Mouse (Mus musculus): Measurements from ENCODE around the gene Cutal. TPM values are rescaled to one million over a fixed set of nuclear protein-coding genes. Genes with fewer than 3 reads are reported as not detected.
A peak's percentile ranks its signal among the peaks of the same experiment; 100 is the strongest.

Gene Cutal
- total and polyA plus RNA-seq, 2 experiments from 2014 or later: 0.72 TPM; not detected in 1

- Histone ChIP-seq H3K9ac (replicated peaks; ENCODE audit: low read length, poor library complexity, severe bottlenecking) (no peak overlapping the region), H3K27ac (ENCODE audit: low read depth, low read length) (no peak overlapping the region), H3K4me1 (ENCODE audit: insufficient read depth, low read length) (peaks cover 3% of the 10 kb centered on the region; the same call in 1 of the 2 replicates), H3K36me3 (ENCODE audit: insufficient read depth, low read length) (no peaks in the 10 kb centered on the region), H3K4me2 (ENCODE audit: low read depth, low read length, poor library complexity, severe bottlenecking) (peak overlapping the region; percentile 97), H3K4me3 (ENCODE audit: low read depth, low read length) (peak overlapping the region; percentile 54; the same call in 1 of the 2 replicates), H3K27me3 (ENCODE audit: insufficient read depth, low read length) (0 out of 2 replicates have a peak, but pooled peaks cover 6% of the 10 kb centered on the region), H3K9me3 (ENCODE audit: low read length) (no peaks in the 10 kb centered on the region)
- ATAC-seq (ENCODE audit: low FRiP score): no peak
- WGBS: 12% methylated on average over 2 of the region's 2 CpGs
- DNase-seq (ENCODE audit: low spot score): no peak
- TF ChIP-seq CTCF (IDR thresholded peaks at IDR 0.05): no peak
Observed at GRCm38 (mm10) chr2:34914823-34915082, 40.6 kb downstream of the Cutal start.

DNA sequence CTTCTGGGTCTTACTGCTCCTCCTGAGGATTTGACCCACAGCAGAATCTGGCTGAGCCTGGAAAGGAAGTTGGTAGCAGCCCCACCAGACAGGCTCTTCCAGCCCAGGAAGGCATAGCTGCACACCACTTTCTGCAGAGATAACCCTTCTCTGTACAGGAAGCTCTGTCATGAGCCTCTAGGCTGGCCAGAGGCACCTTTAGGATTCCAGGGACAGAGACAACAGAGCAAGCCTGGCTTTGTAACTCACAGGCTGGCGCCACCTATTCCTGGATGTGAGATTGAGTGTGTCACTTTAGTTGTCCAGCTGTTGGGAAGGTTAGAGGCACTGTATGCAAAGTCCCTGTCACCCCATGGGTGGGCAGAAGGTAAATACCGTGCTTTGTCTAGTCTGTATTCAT, 40.9 kb downstream of the Cutal start:
- no peaks in the 10 kb centered on the region for H3K9me3 ChIP-seq (ENCODE audit: low read length)
- H3K36me3 ChIP-seq (ENCODE audit: insufficient read depth, low read length): no peaks in the 10 kb centered on the region
- H3K4me1 ChIP-seq (ENCODE audit: insufficient read depth, low read length): peaks cover 3% of the 10 kb centered on the region; the same call in 1 of the 2 replicates
- H3K4me3 ChIP-seq (ENCODE audit: low read depth, low read length): no peak overlapping the region
- H3K4me2 ChIP-seq (ENCODE audit: low read depth, low read length, poor library complexity, severe bottlenecking): peak overlapping the region; percentile 97; the same call in 1 of the 2 replicates
- H3K27ac ChIP-seq (ENCODE audit: low read depth, low read length): no peak overlapping the region
- no peak for ATAC-seq (ENCODE audit: low FRiP score)
- H3K9ac ChIP-seq (replicated peaks; ENCODE audit: low read length, poor library complexity, severe bottlenecking): no peak overlapping the region
- 0 out of 2 replicates have a peak, but pooled peaks cover 6% of the 10 kb centered on the region for H3K27me3 ChIP-seq (ENCODE audit: insufficient read depth, low read length)
- whole genome bisulfite sequencing: 58% methylated on average over 2 of the region's 2 CpGs
- no peak for TF ChIP-seq CTCF (IDR thresholded peaks at IDR 0.05)
- DNase-seq (ENCODE audit: low spot score): no peak

DNA sequence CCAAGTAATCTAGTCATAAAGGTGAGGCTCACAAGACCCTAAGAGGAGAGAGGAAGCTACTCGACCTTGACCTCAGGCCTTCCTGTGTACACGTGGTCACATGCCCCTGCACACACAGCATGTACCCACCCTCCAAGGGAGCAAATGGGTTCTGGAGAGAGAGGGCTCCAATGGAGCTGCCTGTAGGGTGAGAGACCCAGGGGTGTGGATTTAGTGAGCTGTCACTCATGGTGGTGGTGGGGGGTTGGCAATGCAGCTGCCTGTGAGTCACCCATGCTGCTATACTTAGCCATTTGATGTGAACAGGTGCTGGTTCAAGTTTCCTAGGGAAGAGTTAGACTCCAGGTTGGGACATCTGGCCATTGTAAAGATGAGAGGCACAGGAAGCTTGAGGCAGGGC, 45.9 kb downstream of the Cutal start:
- no peak overlapping the region for H3K4me3 ChIP-seq (ENCODE audit: low read depth, low read length)
- no peak for ATAC-seq (ENCODE audit: low FRiP score)
- 56% methylated on average over 2 of the region's 2 CpGs for WGBS
- no peak overlapping the region for H3K9ac ChIP-seq (replicated peaks; ENCODE audit: low read length, poor library complexity, severe bottlenecking)
- H3K36me3 ChIP-seq (ENCODE audit: insufficient read depth, low read length): no peaks in the 10 kb centered on the region
- H3K27ac ChIP-seq (ENCODE audit: low read depth, low read length): no peak overlapping the region
- no peaks in the 10 kb centered on the region for H3K4me1 ChIP-seq (ENCODE audit: insufficient read depth, low read length)
- TF ChIP-seq CTCF (IDR thresholded peaks at IDR 0.05): no peak
- 0 out of 2 replicates have a peak, but pooled peaks cover 3% of the 10 kb centered on the region for H3K27me3 ChIP-seq (ENCODE audit: insufficient read depth, low read length)
- H3K4me2 ChIP-seq (ENCODE audit: low read depth, low read length, poor library complexity, severe bottlenecking): no peak overlapping the region
- H3K9me3 ChIP-seq (ENCODE audit: low read length): no peaks in the 10 kb centered on the region
- DNase-seq (ENCODE audit: low spot score): no peak

GRCm38 (mm10) chr2:34922729-34923128, 48.5 kb downstream of the Cutal start:
- no peaks in the 10 kb centered on the region for H3K4me1 ChIP-seq (ENCODE audit: insufficient read depth, low read length)
- H3K27ac ChIP-seq (ENCODE audit: low read depth, low read length): no peak overlapping the region
- H3K9ac ChIP-seq (replicated peaks; ENCODE audit: low read length, poor library complexity, severe bottlenecking): no peak overlapping the region
- no peak for TF ChIP-seq CTCF (IDR thresholded peaks at IDR 0.05)
- WGBS: 31% methylated on average over 2 of the region's 2 CpGs
- H3K27me3 ChIP-seq (ENCODE audit: insufficient read depth, low read length): no peaks in the 10 kb centered on the region
- H3K9me3 ChIP-seq (ENCODE audit: low read length): no peaks in the 10 kb centered on the region
- H3K4me3 ChIP-seq (ENCODE audit: low read depth, low read length): no peak overlapping the region
- DNase-seq (ENCODE audit: low spot score) (no peak), ATAC-seq (ENCODE audit: low FRiP score) (no peak)
- no peaks in the 10 kb centered on the region for H3K36me3 ChIP-seq (ENCODE audit: insufficient read depth, low read length)
- H3K4me2 ChIP-seq (ENCODE audit: low read depth, low read length, poor library complexity, severe bottlenecking): no peak overlapping the region

DNA sequence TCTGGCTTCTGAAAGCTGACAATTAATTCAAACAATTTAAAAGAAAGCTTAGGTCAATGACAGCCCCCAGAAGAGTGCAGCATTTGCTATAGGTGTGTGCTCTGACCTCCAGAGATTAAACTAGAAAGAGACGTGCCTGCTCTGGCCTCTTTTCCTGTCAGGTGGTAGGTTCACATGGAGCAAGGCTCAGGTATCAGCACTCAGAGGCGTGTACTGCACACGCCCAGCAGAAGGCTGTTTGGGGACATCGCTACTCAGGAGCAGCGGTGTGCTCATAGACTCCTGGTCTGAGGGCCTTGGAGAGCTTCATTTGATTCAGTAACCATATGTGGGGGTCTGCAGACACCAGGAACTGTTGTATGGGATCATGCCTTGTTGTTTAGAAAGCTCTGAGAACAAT, 53.1 kb downstream of the Cutal start:
- H3K9me3 ChIP-seq (ENCODE audit: low read length): no peaks in the 10 kb centered on the region
- no peaks in the 10 kb centered on the region for H3K36me3 ChIP-seq (ENCODE audit: insufficient read depth, low read length)
- no peak overlapping the region for H3K4me2 ChIP-seq (ENCODE audit: low read depth, low read length, poor library complexity, severe bottlenecking)
- no peak overlapping the region for H3K27ac ChIP-seq (ENCODE audit: low read depth, low read length)
- DNase-seq (ENCODE audit: low spot score) (no peak), ATAC-seq (ENCODE audit: low FRiP score) (no peak)
- no peaks in the 10 kb centered on the region for H3K4me1 ChIP-seq (ENCODE audit: insufficient read depth, low read length)
- no peak overlapping the region for H3K4me3 ChIP-seq (ENCODE audit: low read depth, low read length)
- no peak overlapping the region for H3K9ac ChIP-seq (replicated peaks; ENCODE audit: low read length, poor library complexity, severe bottlenecking)
- no peak for TF ChIP-seq CTCF (IDR thresholded peaks at IDR 0.05)
- no peaks in the 10 kb centered on the region for H3K27me3 ChIP-seq (ENCODE audit: insufficient read depth, low read length)
- 80% methylated on average over 5 of the region's 5 CpGs for WGBS

- 54% methylated on average over 5 of the region's 5 CpGs for WGBS
- no peak for TF ChIP-seq CTCF (IDR thresholded peaks at IDR 0.05)
- ATAC-seq (ENCODE audit: low FRiP score) (no peak), DNase-seq (ENCODE audit: low spot score) (no peak)
- Histone ChIP-seq H3K4me2 (ENCODE audit: low read depth, low read length, poor library complexity, severe bottlenecking) (no peak overlapping the region), H3K4me1 (ENCODE audit: insufficient read depth, low read length) (no peaks in the 10 kb centered on the region), H3K9me3 (ENCODE audit: low read length) (no peaks in the 10 kb centered on the region), H3K4me3 (ENCODE audit: low read depth, low read length) (no peak overlapping the region), H3K9ac (replicated peaks; ENCODE audit: low read length, poor library complexity, severe bottlenecking) (no peak overlapping the region), H3K27ac (ENCODE audit: low read depth, low read length) (no peak overlapping the region), H3K27me3 (ENCODE audit: insufficient read depth, low read length) (no peaks in the 10 kb centered on the region), H3K36me3 (ENCODE audit: insufficient read depth, low read length) (no peaks in the 10 kb centered on the region)
Observed at GRCm38 (mm10) chr2:34937460-34937859, 63.3 kb downstream of the Cutal start.
